Mouse (Mus musculus) neural tube, embryonic 15.5 days (tissue): ENCODE results near the gene Prcp. TPM values are rescaled to one million over a fixed set of nuclear protein-coding genes. Genes with fewer than 3 reads are reported as not detected.
A peak's percentile ranks its signal among the peaks of the same experiment; 100 is the strongest.

Experiments
- ATAC-seq: fragments of 200-750 bp; cut with Nextera tagmentation; 2 replicates; pipeline ENCODE4 v1.8.0; 2017; ENCODE audit warnings: mild to moderate bottlenecking, moderate TSS enrichment, moderate library complexity; ENCODE audit not compliant: low FRiP score
- H3K27ac ChIP-seq: fragments of 300-500 bp; sonication (generic); replicated peaks from 2 replicates; pipeline ENCODE4 v1.5.1; 2015; ENCODE audit warnings: mild to moderate bottlenecking, inconsistent platforms
- H3K27me3 ChIP-seq: fragments of 300-500 bp; sonication (generic); replicated peaks from 2 replicates; pipeline ENCODE4 v1.6.1; 2015; ENCODE audit warnings: inconsistent platforms
- H3K36me3 ChIP-seq: fragments of 300-500 bp; sonication (generic); 2 replicates; pipeline ENCODE4 v1.6.1; 2015; ENCODE audit warnings: inconsistent platforms
- H3K4me1 ChIP-seq: fragments of 300-500 bp; sonication (generic); 2 replicates; pipeline ENCODE4 v1.6.1; 2015; ENCODE audit warnings: inconsistent platforms
- H3K4me2 ChIP-seq: fragments of 300-500 bp; sonication (generic); 2 replicates; pipeline ENCODE4 v1.6.1; 2015; ENCODE audit warnings: inconsistent platforms, mild to moderate bottlenecking, moderate library complexity
- H3K4me3 ChIP-seq: fragments of 300-500 bp; sonication (generic); replicated peaks from 2 replicates; pipeline ENCODE4 v1.5.1; 2015; ENCODE audit warnings: mild to moderate bottlenecking, inconsistent platforms
- H3K9ac ChIP-seq: fragments of 300-500 bp; sonication (generic); replicated peaks from 2 replicates; pipeline ENCODE4 v1.6.1; 2015; ENCODE audit warnings: mild to moderate bottlenecking, inconsistent platforms
- H3K9me3 ChIP-seq: fragments of 300-500 bp; sonication (generic); replicated peaks from 2 replicates; pipeline ENCODE4 v1.6.1; 2016; ENCODE audit warnings: inconsistent platforms
- WGBS: fragments of 180-500 bp; shearing (Covaris S2); methylation state at CpG from one replicate; pipeline ENCODE4 v1.1.7; 2015; ENCODE audit warnings: mixed read lengths; 5-methylcytosine and 5-hydroxymethylcytosine counted together
- polyA plus RNA-seq: library from polyadenylated mRNA; unstranded; fragments of >200 nt; fragmentation: Nextera tagmentation; extraction: Ambion mirVana; gene quantifications from 2 replicates; pipeline ENCODE4 v1.2.1, GENCODE M21; 2015

Gene Prcp
- polyA plus RNA-seq = 21.4 and 23.5 TPM in 2 replicates

- Histone ChIP-seq H3K27me3 (no peaks in the 10 kb centered on the region), H3K4me3 (peak within 1 kb of the TSS; percentile 70), H3K9ac (peak within 1 kb of the TSS; percentile 80), H3K9me3 (no peaks in the 10 kb centered on the region), H3K36me3 (no peaks in the 10 kb centered on the region), H3K4me1 (peaks cover 23% of the 10 kb centered on the region), H3K27ac (peak within 1 kb of the TSS; percentile 98), H3K4me2 (peak within 1 kb of the TSS; percentile 76)
- ATAC-seq = peak; percentile 90
- whole genome bisulfite sequencing = 1% methylated on average over 53 of the region's 53 CpGs
Observed at GRCm38 (mm10) chr7:92874116-92874675, at the start of gene Prcp, which contains the start of gene Ddias. Gene Prcp (plus strand): TSS chr7:92874470. Gene Ddias (minus strand): TSS chr7:92874247.

- 92% methylated on average over 3 of the region's 3 CpGs for WGBS
- ATAC-seq = no peak
- peaks cover 4% of the 10 kb centered on the region; the same call in 1 of the 2 replicates for H3K36me3 ChIP-seq
- no peaks in the 10 kb centered on the region for H3K9me3 ChIP-seq
- no peak overlapping the region for H3K4me2 ChIP-seq
- H3K4me1 ChIP-seq = 0 out of 2 replicates have a peak, but pooled peaks cover 3% of the 10 kb centered on the region
- no peak overlapping the region for H3K4me3 ChIP-seq
- H3K27ac ChIP-seq = no peak overlapping the region
- no peaks in the 10 kb centered on the region for H3K27me3 ChIP-seq
- no peak overlapping the region for H3K9ac ChIP-seq
Observed at GRCm38 (mm10) chr7:92826248-92826647, 48.0 kb upstream of the Prcp start.

GRCm38 (mm10) chr7:92827981-92828380 is 46.3 kb upstream of the Prcp start:
- no peaks in the 10 kb centered on the region for H3K27me3 ChIP-seq
- ATAC-seq = no peak
- 52% methylated on average over 3 of the region's 3 CpGs for WGBS

GRCm38 (mm10) chr7:92832395-92832794 is 41.9 kb upstream of the Prcp start:
- 94% methylated on average over 6 of the region's 6 CpGs for WGBS
- Histone ChIP-seq H3K9ac (no peak overlapping the region), H3K4me3 (no peak overlapping the region), H3K27me3 (no peaks in the 10 kb centered on the region), H3K4me2 (no peak overlapping the region), H3K4me1 (no peaks in the 10 kb centered on the region), H3K27ac (no peak overlapping the region), H3K36me3 (peaks cover 20% of the 10 kb centered on the region), H3K9me3 (no peaks in the 10 kb centered on the region)
- no peak for ATAC-seq

More at GRCm38 (mm10) chr7:92827981-92828380, 46.3 kb upstream of the Prcp start:
- H3K4me2 ChIP-seq = no peak overlapping the region
- no peak overlapping the region for H3K4me3 ChIP-seq
- H3K9ac ChIP-seq = no peak overlapping the region
- no peaks in the 10 kb centered on the region for H3K4me1 ChIP-seq
- peaks cover 8% of the 10 kb centered on the region; the same call in 1 of the 2 replicates for H3K36me3 ChIP-seq
- no peaks in the 10 kb centered on the region for H3K9me3 ChIP-seq
- H3K27ac ChIP-seq = no peak overlapping the region

DNA sequence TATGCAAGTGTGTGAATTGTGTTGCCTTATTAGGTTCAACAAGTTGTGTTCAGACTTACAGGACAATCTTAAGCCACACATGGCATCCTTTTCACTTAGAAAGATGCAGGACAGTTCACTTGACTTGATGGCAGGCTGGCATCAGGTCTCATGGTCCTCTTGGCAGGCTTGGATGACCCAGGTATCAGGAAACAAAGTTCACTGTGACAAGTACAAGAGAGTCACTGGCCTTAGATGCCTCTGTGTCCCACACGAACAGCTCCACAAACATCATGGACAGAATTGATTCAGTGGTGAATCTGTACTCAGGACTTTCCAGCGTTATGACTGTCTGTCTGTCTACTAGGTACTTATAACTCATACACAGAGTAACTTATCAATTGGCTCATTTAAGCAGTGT is 39.9 kb upstream of the Prcp start:
- WGBS = 91% methylated on average over 2 of the region's 2 CpGs
- no peak for ATAC-seq

GRCm38 (mm10) chr7:92836447-92836846 is 37.8 kb upstream of the Prcp start:
- no peak for ATAC-seq
- Histone ChIP-seq H3K4me3 (no peak overlapping the region), H3K4me2 (no peak overlapping the region), H3K27ac (no peak overlapping the region), H3K4me1 (no peaks in the 10 kb centered on the region), H3K9ac (no peak overlapping the region), H3K9me3 (no peaks in the 10 kb centered on the region), H3K36me3 (peaks cover 21% of the 10 kb centered on the region), H3K27me3 (no peaks in the 10 kb centered on the region)
- 81% methylated on average over 3 of the region's 3 CpGs for WGBS

More for the DNA sequence above, 39.9 kb upstream of the Prcp start:
- H3K27me3 ChIP-seq = no peaks in the 10 kb centered on the region
- H3K4me3 ChIP-seq = no peak overlapping the region
- no peaks in the 10 kb centered on the region for H3K4me1 ChIP-seq
- H3K9ac ChIP-seq = no peak overlapping the region
- H3K36me3 ChIP-seq = peaks cover 21% of the 10 kb centered on the region
- H3K4me2 ChIP-seq = no peak overlapping the region
- no peak overlapping the region for H3K27ac ChIP-seq
- no peaks in the 10 kb centered on the region for H3K9me3 ChIP-seq

DNA sequence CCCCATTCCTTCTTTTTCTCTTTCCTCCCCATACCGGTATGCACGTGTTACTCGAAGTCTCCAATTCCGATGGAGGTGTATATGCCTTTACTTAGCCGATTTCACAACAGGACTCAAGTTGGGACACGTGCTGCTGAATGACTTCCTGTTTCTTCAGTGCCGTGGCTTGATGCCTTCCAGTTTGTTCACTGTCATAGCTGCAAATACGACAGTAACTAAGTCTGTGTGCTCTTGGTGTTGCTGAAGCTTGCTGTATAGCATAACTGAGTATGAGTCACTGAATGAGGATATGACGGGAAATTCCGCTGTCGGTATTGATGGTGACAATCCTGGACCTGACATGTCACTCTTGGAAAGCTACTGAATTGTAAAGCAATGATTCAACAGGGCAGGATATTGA is 37.0 kb upstream of the Prcp start:
- no peaks in the 10 kb centered on the region for H3K4me1 ChIP-seq
- peaks cover 21% of the 10 kb centered on the region for H3K36me3 ChIP-seq
- H3K27ac ChIP-seq = no peak overlapping the region
- no peak overlapping the region for H3K4me2 ChIP-seq
- ATAC-seq = no peak
- no peak overlapping the region for H3K4me3 ChIP-seq
- no peaks in the 10 kb centered on the region for H3K27me3 ChIP-seq
- no peaks in the 10 kb centered on the region for H3K9me3 ChIP-seq
- H3K9ac ChIP-seq = no peak overlapping the region
- 87% methylated on average over 11 of the region's 11 CpGs for WGBS

- H3K36me3 ChIP-seq = peaks cover 18% of the 10 kb centered on the region
Observed at GRCm38 (mm10) chr7:92837907-92838306, 36.4 kb upstream of the Prcp start.

GRCm38 (mm10) chr7:92842254-92842653 is 32.0 kb upstream of the Prcp start:
- H3K9ac ChIP-seq = no peak overlapping the region
- H3K27me3 ChIP-seq = no peaks in the 10 kb centered on the region
- ATAC-seq = no peak
- H3K27ac ChIP-seq = no peak overlapping the region
- no peaks in the 10 kb centered on the region for H3K9me3 ChIP-seq
- no peak overlapping the region for H3K4me3 ChIP-seq
- no peaks in the 10 kb centered on the region for H3K4me1 ChIP-seq
- H3K4me2 ChIP-seq = no peak overlapping the region
- 91% methylated on average over 2 of the region's 2 CpGs for WGBS
- 0 out of 2 replicates have a peak, but pooled peaks cover 3% of the 10 kb centered on the region for H3K36me3 ChIP-seq

More at GRCm38 (mm10) chr7:92837907-92838306, 36.4 kb upstream of the Prcp start:
- Histone ChIP-seq H3K9ac (no peak overlapping the region), H3K9me3 (no peaks in the 10 kb centered on the region), H3K4me3 (no peak overlapping the region), H3K27me3 (no peaks in the 10 kb centered on the region), H3K4me1 (no peaks in the 10 kb centered on the region), H3K27ac (no peak overlapping the region), H3K4me2 (no peak overlapping the region)
- no peak for ATAC-seq
- 76% methylated on average over 3 of the region's 3 CpGs for WGBS

DNA sequence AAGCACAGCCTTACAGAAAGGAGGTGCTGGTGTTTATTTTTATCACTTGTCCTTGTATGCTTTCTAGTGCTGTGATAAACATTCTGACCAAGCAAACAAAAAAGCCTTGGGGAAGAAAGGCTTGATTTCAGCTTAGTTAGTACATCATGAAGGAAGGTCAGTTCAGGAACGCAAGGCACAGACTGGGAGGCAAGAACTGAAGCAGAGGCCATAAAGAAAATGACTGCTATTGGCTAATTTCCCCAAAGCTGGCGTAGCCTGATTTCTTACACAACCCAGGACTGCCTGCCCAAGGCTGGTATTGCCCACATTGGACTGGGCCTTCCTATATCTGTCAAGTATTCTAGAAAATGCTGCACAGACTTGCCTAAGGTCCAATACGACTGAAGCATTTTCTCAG is 26.0 kb upstream of the Prcp start:
- WGBS = 69% methylated on average over 3 of the region's 3 CpGs
- no peak for ATAC-seq

DNA sequence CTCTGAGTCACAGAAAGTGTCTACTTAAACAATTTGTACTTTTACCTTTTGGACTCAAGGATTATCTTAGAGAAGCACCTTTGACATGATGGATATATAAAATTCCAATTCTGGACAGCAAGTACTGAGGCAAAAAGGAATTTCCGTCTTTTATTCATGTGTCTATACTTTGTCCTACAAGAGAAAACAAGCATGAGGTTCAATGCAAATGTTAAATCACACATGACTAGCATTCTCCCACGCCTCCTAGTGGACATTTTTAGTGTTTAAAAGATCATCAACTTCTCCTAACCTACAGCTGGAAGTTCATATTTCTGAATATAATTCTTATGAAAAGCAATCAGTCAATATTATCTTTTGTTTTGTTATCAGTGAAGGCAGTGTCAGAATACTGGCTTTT is 7.7 kb upstream of the Prcp start:
- ATAC-seq = no peak

More for the DNA sequence above, 26.0 kb upstream of the Prcp start:
- no peak overlapping the region for H3K9ac ChIP-seq
- H3K36me3 ChIP-seq = no peaks in the 10 kb centered on the region
- no peak overlapping the region for H3K4me2 ChIP-seq
- no peak overlapping the region for H3K4me3 ChIP-seq
- H3K27me3 ChIP-seq = no peaks in the 10 kb centered on the region
- H3K4me1 ChIP-seq = no peaks in the 10 kb centered on the region
- H3K27ac ChIP-seq = no peak overlapping the region
- H3K9me3 ChIP-seq = no peaks in the 10 kb centered on the region

GRCm38 (mm10) chr7:92870161-92870560 is 4.1 kb upstream of the Prcp start:
- Histone ChIP-seq H3K4me1 (peaks cover 6% of the 10 kb centered on the region), H3K36me3 (no peaks in the 10 kb centered on the region), H3K27me3 (no peaks in the 10 kb centered on the region), H3K9me3 (no peaks in the 10 kb centered on the region), H3K4me2 (no peak overlapping the region), H3K9ac (no peak overlapping the region), H3K4me3 (no peak overlapping the region), H3K27ac (no peak overlapping the region)
- WGBS = 77% methylated on average over 3 of the region's 3 CpGs
- ATAC-seq = no peak

More for the DNA sequence above, 7.7 kb upstream of the Prcp start:
- Histone ChIP-seq H3K4me2 (no peak overlapping the region), H3K9ac (no peak overlapping the region), H3K4me1 (no peaks in the 10 kb centered on the region), H3K27ac (no peak overlapping the region), H3K4me3 (no peak overlapping the region), H3K27me3 (no peaks in the 10 kb centered on the region), H3K9me3 (no peaks in the 10 kb centered on the region), H3K36me3 (no peaks in the 10 kb centered on the region)
- WGBS = 35% methylated on average over 2 of the region's 2 CpGs
